Mouse (Mus musculus) heart, adult 2 months (tissue): ENCODE data around the gene Phf20. TPM values are rescaled to one million over a fixed set of nuclear protein-coding genes. Genes with fewer than 3 reads are reported as not detected.

Experiments used
- DNase-seq, 2 experiments: peaks; one replicate each; pipeline ENCODE4 v3.0.0; 2021
- H3K27ac ChIP-seq: fragments of 200-600 bp; 2 replicates; pipeline ENCODE4 v1.8.1; 2022
- H3K27me3 ChIP-seq: fragments of 200-500 bp; 2 replicates; pipeline ENCODE4 v1.6.1; 2012; ENCODE audit warnings: mild to moderate bottlenecking, low read length, inconsistent platforms, mixed read lengths; ENCODE audit not compliant: control insufficient read depth, insufficient read depth
- H3K36me3 ChIP-seq: fragments of 200-500 bp; 2 replicates; pipeline ENCODE4 v1.6.1; 2012; ENCODE audit warnings: low read length, inconsistent platforms; ENCODE audit not compliant: control insufficient read depth, insufficient read depth
- H3K4me1 ChIP-seq: fragments of 200-500 bp; 2 replicates; pipeline ENCODE4 v1.6.1; 2011; ENCODE audit warnings: low read length; ENCODE audit not compliant: control insufficient read depth, insufficient read depth
- H3K4me3 ChIP-seq: fragments of 200-600 bp; 2 replicates; pipeline ENCODE4 v1.8.1; 2022
- H3K79me2 ChIP-seq: fragments of 200-500 bp; replicated peaks from 2 replicates; pipeline ENCODE4 v1.6.1; 2012; ENCODE audit warnings: mild to moderate bottlenecking, inconsistent platforms, low read length, moderate library complexity, mixed read lengths; ENCODE audit not compliant: control insufficient read depth, insufficient read depth
- H3K9ac ChIP-seq: fragments of 200-500 bp; 2 replicates; pipeline ENCODE4 v1.6.1; 2012; ENCODE audit warnings: low read depth, mild to moderate bottlenecking, control low read depth, inconsistent platforms, low read length, mixed read lengths
- CTCF ChIP-seq: fragments of 200-600 bp; IDR thresholded peaks from 2 replicates; pipeline ENCODE4 v1.8.1; 2022; ENCODE audit warnings: antibody characterized with exemption, mild to moderate bottlenecking, moderate library complexity
- EP300 ChIP-seq: fragments of 200-500 bp; IDR thresholded peaks from 2 replicates; pipeline ENCODE4 v1.6.1; 2011; ENCODE audit warnings: low read depth, low read length, control low read depth; ENCODE audit not compliant: insufficient read depth
- POLR2A ChIP-seq: fragments of 200-500 bp; IDR thresholded peaks from 2 replicates; pipeline ENCODE4 v1.6.1; 2011; ENCODE audit warnings: mild to moderate bottlenecking, low read depth, low read length, control low read depth; ENCODE audit not compliant: insufficient read depth
- WGBS: fragments of 180-500 bp; shearing (Covaris S2); methylation state at CpG from one replicate; pipeline ENCODE4 v1.1.7; 2018; 5-methylcytosine and 5-hydroxymethylcytosine counted together
- intact Hi-C: fragments of 180-260 bp; cut with DNase I; formaldehyde crosslinking; loops from one replicate; pipeline ENCODE4 v1.15.1; 2025
- long read RNA-seq: library from polyadenylated mRNA; stranded (forward); transcript quantifications from one replicate; pipeline ENCODE4 v2.0.0, GENCODE M21; 2021
- polyA plus RNA-seq: library from polyadenylated mRNA; depleted of rRNA; stranded (reverse); fragments of >200 nt; gene quantifications from 2 replicates; pipeline ENCODE4 v1.2.3, GENCODE M21; 2012; rRNA removed
- total RNA-seq, 2 experiments: library from RNA; stranded (reverse); gene quantifications; 2 replicates each; pipeline ENCODE4 v1.2.3; 2021

Phf20 gene
- total RNA-seq (10 to 100 TPM; 15.6 to 20.0 TPM), polyA plus RNA-seq (7.1 and 8.9 TPM in 2 replicates)
- long read RNA-seq, full-length matches to known transcripts: 1 of 13 reads
- long read RNA-seq, partial matches to known transcripts: 6 of 13 reads
- long read RNA-seq, other reads (novel, unspliced or antisense): 6 of 13 reads

DNA sequence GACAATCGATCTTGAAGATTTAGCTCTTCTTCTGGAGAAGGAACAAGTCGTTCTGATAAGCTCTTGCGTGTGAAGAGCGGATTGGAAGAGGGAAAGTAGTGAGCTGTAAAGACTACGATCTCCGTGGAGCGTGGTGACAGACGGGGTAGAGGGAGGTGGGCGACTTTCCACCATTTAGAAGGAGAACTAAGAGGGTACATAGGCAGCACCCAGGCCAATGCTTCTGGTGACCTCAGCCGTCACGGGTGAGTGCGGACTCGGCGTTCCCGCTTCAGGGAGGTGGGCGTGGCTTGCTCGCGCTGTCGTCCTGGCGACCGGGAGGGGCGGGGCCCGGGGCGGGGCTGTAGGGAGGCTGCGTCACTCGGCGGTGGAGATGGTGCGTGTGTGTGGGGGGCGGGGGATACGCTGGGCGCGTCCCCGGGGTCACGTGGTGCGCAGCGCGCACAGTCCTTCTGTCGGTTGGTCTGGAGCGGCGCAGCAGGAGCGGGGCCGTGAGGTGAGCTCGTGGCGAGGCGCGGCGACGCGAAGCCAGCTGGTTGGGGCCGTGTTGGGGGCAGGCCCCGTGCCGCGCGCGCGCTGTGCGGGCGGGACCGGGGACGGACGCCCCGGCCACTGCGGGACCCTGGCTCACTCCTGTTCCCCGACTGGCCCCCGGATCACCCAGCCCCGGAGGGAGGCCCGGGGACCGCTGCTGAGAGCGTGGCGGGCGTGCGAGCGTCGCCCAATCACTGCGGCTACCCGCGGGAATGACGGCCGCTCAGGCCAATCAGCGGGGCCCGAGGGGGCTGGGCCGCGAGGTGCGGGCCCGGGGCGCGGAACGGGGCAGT, at the start of gene Phf20:
Gene Phf20, plus strand, starts transcription at position 165 of the 827 bp plus-strand sequence.
- 0 out of 2 replicates have a peak, but pooled peaks cover under 1% of the 10 kb centered on the region for H3K79me2 ChIP-seq
- peak; percentile 92 for TF ChIP-seq POLR2A
- TF ChIP-seq EP300: 0 out of 2 replicates have a peak, but pooled peaks have one; percentile 36
- peak; percentile 37 for TF ChIP-seq CTCF
- peak within 1 kb of the TSS; percentile 97 for H3K27ac ChIP-seq
- no peaks in the 10 kb centered on the region for H3K27me3 ChIP-seq
- peak; percentile 99 for DNase-seq
- peaks cover 7% of the 10 kb centered on the region for H3K4me1 ChIP-seq
- intact Hi-C loops: loop anchor here (5.0 kb wide), 2 partner anchors 61 to 81 kb away; no protein-coding TSS in a partner anchor
- peak within 1 kb of the TSS; percentile 89 for H3K9ac ChIP-seq
- under 1% methylated on average over 86 of the region's 88 CpGs for WGBS
- H3K36me3 ChIP-seq: peaks cover 8% of the 10 kb centered on the region
- peak within 1 kb of the TSS; percentile 94 for H3K4me3 ChIP-seq

DNA sequence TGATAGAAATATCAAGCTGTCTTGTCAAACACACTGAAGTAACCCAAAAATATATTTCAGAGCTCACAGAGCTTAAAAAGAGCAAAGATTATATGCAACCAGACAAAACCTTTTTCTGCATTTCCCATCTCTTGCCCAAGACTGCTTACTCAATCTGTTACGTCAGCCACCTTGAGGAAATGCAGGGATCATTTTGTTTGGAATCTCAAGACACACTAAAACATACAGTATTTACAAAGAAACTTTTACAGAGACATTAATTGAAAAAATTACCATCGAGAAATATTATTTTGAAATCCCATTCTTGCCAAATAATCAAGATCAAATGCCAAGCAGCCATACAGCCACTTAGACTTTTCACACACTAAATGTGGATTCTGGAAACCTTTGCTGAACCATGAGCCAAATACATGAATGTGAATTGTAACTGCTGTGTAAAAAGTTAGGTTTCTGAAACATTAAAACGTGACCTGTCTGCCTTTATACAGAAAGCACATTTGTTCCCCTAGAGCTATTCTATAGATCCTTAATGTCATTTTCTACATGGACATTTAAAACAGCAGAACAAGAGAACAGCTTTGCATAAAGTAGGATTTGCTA, 48.9 kb upstream of the Phf20 start:
- Histone ChIP-seq H3K27me3 (no peaks in the 10 kb centered on the region), H3K4me1 (peaks cover 3% of the 10 kb centered on the region), H3K36me3 (peaks cover 37% of the 10 kb centered on the region), H3K9ac (no peak overlapping the region), H3K27ac (no peak overlapping the region), H3K79me2 (no peaks in the 10 kb centered on the region), H3K4me3 (no peak overlapping the region)
- no peak for TF ChIP-seq POLR2A
- TF ChIP-seq EP300: no peak
- no peak for TF ChIP-seq CTCF
- WGBS: 81% methylated on average over 3 of the region's 3 CpGs
- intact Hi-C loops: loop anchor here (2.0 to 10.0 kb wide), 2 partner anchors 13 to 143 kb away; partner anchors contain the start of genes 6430550D23Rik and Ergic3
- DNase-seq: no peak

DNA sequence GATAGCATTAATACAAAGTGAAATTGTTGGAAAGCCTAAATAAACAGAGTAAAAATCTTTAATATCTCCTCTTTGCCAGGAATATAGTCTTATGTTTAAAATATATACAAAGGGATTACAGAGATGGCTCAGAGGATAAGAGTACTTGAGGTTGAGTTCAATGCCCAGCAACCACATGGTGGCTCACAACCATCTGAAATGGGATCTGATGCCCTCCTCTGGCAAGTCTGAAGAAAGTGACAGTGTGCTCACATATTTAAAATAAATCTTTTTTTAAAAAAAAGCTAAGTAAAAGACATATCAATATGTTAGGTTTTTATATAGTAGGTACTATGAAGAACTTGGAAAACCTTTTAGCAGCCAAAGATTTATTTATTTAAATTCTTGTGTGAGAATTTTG, 44.7 kb upstream of the Phf20 start:
- no peak overlapping the region for H3K27ac ChIP-seq
- peaks cover 63% of the 10 kb centered on the region for H3K36me3 ChIP-seq
- intact Hi-C loops: no loop called here
- no peaks in the 10 kb centered on the region; the same call in none of the 2 replicates for H3K4me1 ChIP-seq
- no peak for DNase-seq
- no peak overlapping the region for H3K9ac ChIP-seq
- no peak overlapping the region for H3K4me3 ChIP-seq
- TF ChIP-seq POLR2A (no peak), CTCF (peak; percentile 49)
- H3K27me3 ChIP-seq: no peaks in the 10 kb centered on the region
- no peaks in the 10 kb centered on the region for H3K79me2 ChIP-seq

DNA sequence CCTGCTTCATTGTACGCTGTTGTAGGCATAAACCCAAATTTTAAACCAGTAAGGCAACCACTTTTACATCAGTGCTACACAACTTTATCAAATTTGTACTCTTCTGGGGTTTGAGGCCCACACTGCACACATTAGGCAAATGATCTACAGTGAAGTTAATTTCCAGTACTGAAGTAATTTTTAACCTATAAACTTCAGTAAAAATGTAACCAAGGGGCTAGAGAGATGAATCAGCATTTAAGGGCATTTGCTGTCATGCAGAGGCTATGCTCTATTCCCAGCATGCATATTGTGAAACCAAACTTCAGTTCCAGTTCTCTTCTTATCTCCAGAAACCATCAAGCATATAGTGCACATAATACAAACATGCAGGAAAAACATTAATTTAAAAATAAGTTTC, 30.8 kb upstream of the Phf20 start:
- Histone ChIP-seq H3K36me3 (peaks cover 58% of the 10 kb centered on the region), H3K27me3 (no peaks in the 10 kb centered on the region), H3K4me3 (no peak overlapping the region), H3K9ac (no peak overlapping the region), H3K79me2 (no peaks in the 10 kb centered on the region; the same call in 1 of the 2 replicates), H3K4me1 (no peaks in the 10 kb centered on the region; the same call in 1 of the 2 replicates), H3K27ac (no peak overlapping the region)
- intact Hi-C loops: no loop called here
- 96% methylated on average over 1 of the region's 1 CpGs for WGBS
- no peak for DNase-seq
- TF ChIP-seq CTCF (no peak), EP300 (no peak), POLR2A (no peak)

DNA sequence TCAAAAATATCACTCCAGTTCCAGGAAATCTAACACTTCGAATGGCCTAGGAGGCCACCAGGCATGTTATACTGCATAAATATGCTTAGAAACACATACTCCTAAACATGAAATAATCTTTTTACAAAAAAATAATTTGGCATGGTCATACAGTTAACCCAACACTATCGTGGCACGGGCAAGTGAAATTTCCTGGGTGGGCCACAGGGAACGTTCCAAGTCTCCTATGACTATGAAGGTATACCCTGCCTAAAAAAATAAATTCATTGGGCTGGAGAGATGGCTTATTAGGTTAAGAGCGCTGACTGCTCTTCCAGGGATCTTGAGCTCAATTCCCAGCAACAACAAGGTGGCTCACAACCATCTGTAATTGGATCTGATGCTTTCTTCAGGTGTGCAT, 29.7 kb upstream of the Phf20 start:
- Histone ChIP-seq H3K9ac (no peak overlapping the region), H3K79me2 (no peaks in the 10 kb centered on the region; the same call in 1 of the 2 replicates), H3K36me3 (peaks cover 54% of the 10 kb centered on the region), H3K4me3 (no peak overlapping the region), H3K27me3 (no peaks in the 10 kb centered on the region), H3K4me1 (no peaks in the 10 kb centered on the region; the same call in 1 of the 2 replicates), H3K27ac (no peak overlapping the region)
- WGBS: 83% methylated on average over 5 of the region's 5 CpGs
- TF ChIP-seq EP300 (no peak), POLR2A (no peak), CTCF (no peak)
- no peak for DNase-seq
- intact Hi-C loops: no loop called here
